In the genomic region with DNA sequence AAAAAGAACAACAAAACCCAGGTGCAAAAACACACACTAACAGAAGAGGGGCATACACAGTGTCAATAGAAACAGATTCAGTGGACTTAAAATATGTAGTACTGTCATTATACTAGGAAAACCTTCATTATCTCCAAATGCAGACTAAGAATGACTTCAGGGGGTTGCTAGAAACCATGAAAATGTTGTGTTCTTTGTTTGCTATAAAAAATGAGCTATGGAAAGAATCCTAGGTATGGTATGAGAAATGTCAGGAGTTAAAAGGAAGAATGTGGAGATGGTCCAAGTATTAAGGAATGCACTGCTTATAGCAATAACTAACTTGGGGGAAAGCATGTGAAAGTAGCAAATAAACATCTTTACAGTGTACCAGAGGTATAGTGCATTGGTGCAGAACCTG, we compare ENCODE assay signal across 31 mouse cellular contexts.
"Had no signal": no experiment of that assay in that cellular context is flagged by ENCODE, and none has a peak within 500 bp of the region (broad histone marks: within the 10 kb centered on the region; RNA-seq: fewer than 3 reads in every experiment).

No protein-coding gene starts in this region.

- H3K36me3 ChIP-seq: limb, embryonic 12.5 days; limb, embryonic 13.5 days; limb, embryonic 15.5 days; liver, embryonic 12.5 days; liver, embryonic 13.5 days; liver, embryonic 15.5 days; lung, embryonic 15.5 days; midbrain, embryonic 10.5 days; midbrain, embryonic 12.5 days; midbrain, embryonic 13.5 days; midbrain, embryonic 15.5 days had no signal

- H3K9ac ChIP-seq: limb, embryonic 12.5 days; limb, embryonic 13.5 days; limb, embryonic 15.5 days; liver, embryonic 12.5 days; liver, embryonic 13.5 days; liver, embryonic 14.5 days; liver, embryonic 15.5 days; liver, postnatal 0 days; lung, embryonic 14.5 days; lung, embryonic 15.5 days; midbrain, embryonic 12.5 days; midbrain, embryonic 13.5 days; midbrain, embryonic 15.5 days had no signal

- H3K9me3 ChIP-seq: limb, embryonic 12.5 days; limb, embryonic 13.5 days; limb, embryonic 15.5 days; liver, embryonic 12.5 days; liver, embryonic 13.5 days; liver, embryonic 15.5 days; lung, embryonic 15.5 days; megakaryocyte, embryonic 14.5 days; midbrain, embryonic 10.5 days; midbrain, embryonic 12.5 days; midbrain, embryonic 13.5 days; midbrain, embryonic 15.5 days had no signal

- DNase-seq: left cerebral cortex, postnatal 4 days; liver; liver, embryonic 13.5 days; liver, postnatal 0 days; lung, adult 18-20 months; lung, adult 2 months; lung, embryonic 14.5 days; lung, postnatal 10 days; lung, postnatal 14 days; lung, postnatal 36 days; lung, postnatal 4 days; midbrain, embryonic 14.5 days had no signal

- H3K27ac ChIP-seq: left cerebral cortex, adult 2 months; limb, embryonic 12.5 days; limb, embryonic 13.5 days; limb, embryonic 15.5 days; liver, embryonic 12.5 days; liver, embryonic 13.5 days; liver, embryonic 14.5 days; liver, embryonic 15.5 days; lung, embryonic 15.5 days; macrophage; midbrain, embryonic 10.5 days; midbrain, embryonic 12.5 days; midbrain, embryonic 13.5 days; midbrain, embryonic 15.5 days had no signal

- H3K27me3 ChIP-seq: limb, embryonic 12.5 days; limb, embryonic 13.5 days; limb, embryonic 15.5 days; liver, embryonic 12.5 days; liver, embryonic 13.5 days; liver, embryonic 15.5 days; lung, embryonic 15.5 days; megakaryocyte, embryonic 14.5 days; midbrain, embryonic 12.5 days; midbrain, embryonic 13.5 days; midbrain, embryonic 15.5 days had no signal

- H3K4me1 ChIP-seq: limb, embryonic 12.5 days; limb, embryonic 13.5 days; limb, embryonic 15.5 days; liver, embryonic 12.5 days; liver, embryonic 13.5 days; liver, embryonic 15.5 days; lung, embryonic 15.5 days; megakaryocyte, embryonic 14.5 days; midbrain, embryonic 10.5 days; midbrain, embryonic 13.5 days had no signal

- H3K4me2 ChIP-seq: limb, embryonic 12.5 days; limb, embryonic 13.5 days; limb, embryonic 15.5 days; liver, embryonic 11.5 days; liver, embryonic 12.5 days; liver, embryonic 13.5 days; liver, embryonic 15.5 days; lung, embryonic 14.5 days; lung, embryonic 15.5 days; midbrain, embryonic 11.5 days; midbrain, embryonic 12.5 days; midbrain, embryonic 13.5 days; midbrain, embryonic 15.5 days had no signal

- H3K4me3 ChIP-seq: left cerebral cortex, adult 2 months; limb, embryonic 12.5 days; limb, embryonic 13.5 days; limb, embryonic 15.5 days; liver, embryonic 12.5 days; liver, embryonic 13.5 days; liver, embryonic 15.5 days; lung, embryonic 15.5 days; megakaryocyte, embryonic 14.5 days; midbrain, embryonic 10.5 days; midbrain, embryonic 12.5 days; midbrain, embryonic 13.5 days; midbrain, embryonic 15.5 days; myocyte had no signal

- ATAC-seq: liver, embryonic 12.5 days; liver, postnatal 0 days; lung, postnatal 0 days; midbrain, embryonic 13.5 days; midbrain, embryonic 15.5 days; midbrain, embryonic 16.5 days had no signal
